Mouse (Mus musculus): ENCODE results near the gene Ankrd10.

DNA sequence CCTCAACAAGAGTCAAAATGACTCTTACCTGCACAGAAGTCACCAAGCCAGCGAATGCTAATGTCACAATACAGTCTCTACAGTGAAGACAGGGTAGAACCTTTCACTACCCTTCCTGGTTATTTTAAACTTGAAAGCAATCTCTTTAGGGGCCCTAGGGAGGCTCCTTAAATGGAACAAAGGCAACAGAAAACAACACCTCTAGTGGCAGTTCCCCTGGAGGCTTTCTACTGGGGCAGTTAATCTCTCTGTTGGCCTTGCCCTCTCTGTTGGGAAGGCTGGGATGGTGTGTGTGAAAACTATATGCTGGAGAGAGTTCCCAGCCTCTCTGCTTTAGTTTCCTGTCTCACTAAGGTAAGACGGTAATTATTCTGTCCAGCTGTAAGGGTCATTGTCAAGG, 5.0 kb upstream of the Ankrd10 start:
- TF ChIP-seq CTCF (IDR thresholded peaks at IDR 0.05; ENCODE audit: borderline replicate concordance, control insufficient read depth, extremely low read depth, insufficient read depth, low read length, poor library complexity) (no peak), POLR2A (IDR thresholded peaks at IDR 0.05; ENCODE audit: control insufficient read depth, extremely low read depth, insufficient read depth, low read length, poor library complexity) (no peak)

Data from thymus, adult 2 months (tissue).